Mouse (Mus musculus) intestine, embryonic 15.5 days (tissue): ENCODE measurements around the gene Sgsm3. TPM values are rescaled to one million over a fixed set of nuclear protein-coding genes. Genes with fewer than 3 reads are reported as not detected.

Experiments
- ATAC-seq: fragments of 200-750 bp; cut with Nextera tagmentation; 2 replicates; pipeline ENCODE4 v1.8.0; 2017; ENCODE audit warnings: moderate TSS enrichment, moderate library complexity
- H3K27ac ChIP-seq: fragments of 300-500 bp; sonication (generic); 2 replicates; pipeline ENCODE4 v1.5.1; 2015; ENCODE audit warnings: mild to moderate bottlenecking, inconsistent platforms
- H3K27me3 ChIP-seq: fragments of 300-500 bp; sonication (generic); replicated peaks from 2 replicates; pipeline ENCODE4 v1.6.1; 2015; ENCODE audit warnings: inconsistent platforms
- H3K36me3 ChIP-seq: fragments of 300-500 bp; sonication (generic); 2 replicates; pipeline ENCODE4 v1.6.1; 2015; ENCODE audit warnings: inconsistent platforms
- H3K4me1 ChIP-seq: fragments of 300-500 bp; sonication (generic); replicated peaks from 2 replicates; pipeline ENCODE4 v1.6.1; 2015; ENCODE audit warnings: inconsistent platforms
- H3K4me2 ChIP-seq: fragments of 300-500 bp; sonication (generic); replicated peaks from 2 replicates; pipeline ENCODE4 v1.6.1; 2015; ENCODE audit warnings: mild to moderate bottlenecking, inconsistent platforms
- H3K4me3 ChIP-seq: fragments of 300-500 bp; sonication (generic); replicated peaks from 2 replicates; pipeline ENCODE4 v1.5.1; 2015; ENCODE audit warnings: inconsistent platforms
- H3K9ac ChIP-seq: fragments of 300-500 bp; sonication (generic); 2 replicates; pipeline ENCODE4 v1.6.1; 2015; ENCODE audit warnings: inconsistent platforms
- H3K9me3 ChIP-seq: fragments of 300-500 bp; sonication (generic); 2 replicates; pipeline ENCODE4 v1.6.1; 2016; ENCODE audit warnings: inconsistent platforms
- WGBS: fragments of 180-500 bp; shearing (Covaris S2); methylation state at CpG from one replicate; pipeline ENCODE4 v1.1.7; 2015; 5-methylcytosine and 5-hydroxymethylcytosine counted together
- polyA plus RNA-seq: library from polyadenylated mRNA; unstranded; fragments of >200 nt; fragmentation: Nextera tagmentation; extraction: Ambion mirVana; gene quantifications from 2 replicates; pipeline ENCODE4 v1.2.1, GENCODE M21; 2015

Gene Sgsm3
- polyA plus RNA-seq, 1 experiment from 2014 or later: 27.6 TPM

DNA sequence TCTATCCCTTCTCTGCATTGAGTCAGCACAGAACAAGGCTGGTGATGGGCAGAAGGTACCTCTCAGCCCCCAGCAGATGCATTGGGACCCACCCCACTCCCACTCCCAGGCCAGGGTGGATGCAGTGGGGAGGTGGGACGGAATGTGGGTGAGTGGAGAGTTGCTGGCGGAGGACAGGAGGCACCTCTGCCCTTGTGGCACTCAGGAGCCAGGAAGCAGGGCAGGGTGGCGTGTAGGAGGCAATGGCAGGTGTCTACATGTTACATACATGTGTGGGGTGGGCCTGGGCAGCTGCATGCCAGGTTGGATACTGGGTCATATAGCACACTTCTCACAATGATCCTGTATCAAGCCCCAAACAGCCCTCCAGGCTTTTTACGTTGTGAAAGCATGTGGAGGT lies 34.8 kb downstream of the Sgsm3 start:
- Histone ChIP-seq H3K4me3 (no peak overlapping the region), H3K27me3 (no peaks in the 10 kb centered on the region), H3K9ac (no peak overlapping the region), H3K9me3 (no peaks in the 10 kb centered on the region), H3K36me3 (peaks cover 44% of the 10 kb centered on the region), H3K4me1 (no peaks in the 10 kb centered on the region), H3K4me2 (no peak overlapping the region), H3K27ac (no peak overlapping the region)
- no peak for ATAC-seq
- WGBS: 86% methylated on average over 4 of the region's 4 CpGs

DNA sequence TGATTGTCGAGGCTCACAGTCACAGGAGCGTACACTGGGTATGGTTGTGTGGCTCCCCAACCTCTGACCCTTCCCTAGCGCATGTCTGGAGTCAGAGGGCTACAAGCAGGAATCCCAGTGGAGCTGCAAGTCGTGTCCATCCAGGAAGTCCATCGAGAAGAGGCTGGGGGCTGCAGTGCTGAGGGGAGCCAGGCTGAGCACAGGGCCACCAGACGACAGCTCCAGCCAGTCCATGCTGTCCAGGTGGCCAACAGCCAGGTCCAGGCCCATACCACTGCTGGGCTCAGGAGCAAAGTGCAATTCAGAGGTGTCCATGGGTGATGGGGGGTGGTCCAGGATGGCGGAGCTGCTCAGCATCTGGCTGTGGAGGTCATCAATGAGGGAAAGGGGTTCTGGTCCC lies 35.6 kb downstream of the Sgsm3 start:
- no peak for ATAC-seq
- Histone ChIP-seq H3K9ac (no peak overlapping the region), H3K4me3 (no peak overlapping the region), H3K36me3 (peaks cover 52% of the 10 kb centered on the region), H3K27me3 (no peaks in the 10 kb centered on the region), H3K27ac (no peak overlapping the region), H3K9me3 (no peaks in the 10 kb centered on the region), H3K4me2 (no peak overlapping the region), H3K4me1 (no peaks in the 10 kb centered on the region)
- 88% methylated on average over 7 of the region's 7 CpGs for WGBS

DNA sequence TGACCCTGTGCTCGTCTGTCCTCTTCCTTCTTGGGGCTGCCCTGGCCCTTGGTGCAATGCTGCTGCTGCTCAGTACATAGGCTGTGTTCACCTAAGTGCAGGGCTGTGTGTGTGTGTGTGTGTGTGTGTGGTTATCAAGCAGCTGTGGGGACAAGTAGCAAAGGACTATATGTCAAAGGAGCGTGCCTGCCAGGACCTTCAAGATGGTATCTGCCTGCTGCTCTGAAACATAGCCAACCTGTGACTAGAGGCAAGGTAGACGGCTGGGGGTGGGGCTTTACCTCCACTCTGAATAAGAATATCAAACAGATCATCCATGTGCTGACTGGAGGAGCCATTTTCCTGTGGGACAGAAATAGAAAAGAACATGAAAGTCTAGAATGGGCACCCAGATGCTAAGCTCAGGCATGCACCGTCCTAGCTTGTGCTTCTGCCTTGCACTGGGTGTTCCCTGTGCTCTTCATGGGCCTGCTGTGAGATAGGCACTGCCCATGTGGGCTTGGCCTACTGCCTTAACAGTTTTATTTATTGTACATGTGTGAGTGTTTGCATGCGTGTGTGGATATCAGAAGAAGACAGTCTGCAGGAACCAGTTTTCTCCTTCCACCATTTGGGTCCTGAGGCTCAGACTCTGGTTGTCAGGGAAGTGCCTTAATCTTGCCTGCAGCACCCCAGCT lies 37.6 kb downstream of the Sgsm3 start:
- Histone ChIP-seq H3K36me3 (peaks cover 61% of the 10 kb centered on the region), H3K27me3 (no peaks in the 10 kb centered on the region)
- no peak for ATAC-seq

DNA sequence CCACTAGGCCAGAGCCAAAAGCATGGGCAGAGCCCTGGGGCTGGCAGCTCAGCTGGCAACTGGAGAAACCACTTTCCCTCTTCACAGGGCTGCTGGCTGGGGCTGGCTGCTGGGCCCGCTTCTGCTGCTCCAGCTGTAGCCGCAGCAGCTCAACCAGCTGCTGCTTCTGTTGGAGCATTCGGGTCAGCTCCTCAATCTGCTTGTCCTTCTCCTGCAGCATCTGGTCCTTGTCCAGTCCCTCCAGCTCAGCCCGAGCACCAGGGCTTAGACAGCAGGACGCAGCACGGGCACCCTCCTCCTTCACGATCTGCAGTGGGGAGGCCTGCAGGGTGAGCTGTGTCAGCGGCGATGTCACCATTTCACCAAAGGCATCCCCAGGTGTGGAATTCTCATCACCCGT lies 38.9 kb downstream of the Sgsm3 start:
- H3K9me3 ChIP-seq: no peaks in the 10 kb centered on the region
- H3K4me2 ChIP-seq: no peak overlapping the region
- no peaks in the 10 kb centered on the region for H3K27me3 ChIP-seq
- ATAC-seq: no peak
- peaks cover 56% of the 10 kb centered on the region for H3K36me3 ChIP-seq
- H3K4me3 ChIP-seq: no peak overlapping the region
- H3K9ac ChIP-seq: no peak overlapping the region
- 78% methylated on average over 10 of the region's 10 CpGs for WGBS
- no peak overlapping the region for H3K27ac ChIP-seq
- H3K4me1 ChIP-seq: no peaks in the 10 kb centered on the region

More for the DNA sequence above, 37.6 kb downstream of the Sgsm3 start:
- 82% methylated on average over 5 of the region's 5 CpGs for WGBS
- no peak overlapping the region for H3K4me3 ChIP-seq
- H3K9ac ChIP-seq: no peak overlapping the region
- H3K9me3 ChIP-seq: no peaks in the 10 kb centered on the region
- no peak overlapping the region for H3K27ac ChIP-seq
- no peak overlapping the region for H3K4me2 ChIP-seq
- H3K4me1 ChIP-seq: no peaks in the 10 kb centered on the region

DNA sequence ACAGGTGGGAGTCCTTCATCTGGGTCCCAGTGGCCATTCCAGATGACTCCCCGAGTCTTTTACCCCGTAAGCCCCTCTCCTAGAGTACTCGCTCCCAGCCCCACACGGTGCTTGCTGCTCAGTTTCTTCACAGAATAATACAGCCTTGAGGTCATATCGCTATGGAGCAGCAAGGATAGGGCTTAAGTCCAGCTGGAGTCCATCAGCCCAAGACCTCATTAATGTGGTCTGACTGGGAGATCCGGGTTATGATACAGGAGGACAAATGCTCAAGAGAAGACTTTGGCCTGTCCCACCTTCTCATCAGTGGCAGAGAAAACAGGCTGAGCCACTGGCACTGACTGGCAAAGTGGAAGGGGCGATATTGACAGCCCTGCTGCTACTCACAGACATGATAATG lies 39.7 kb downstream of the Sgsm3 start:
- H3K36me3 ChIP-seq: peaks cover 50% of the 10 kb centered on the region
- H3K9me3 ChIP-seq: no peaks in the 10 kb centered on the region
- ATAC-seq: no peak
- H3K4me1 ChIP-seq: no peaks in the 10 kb centered on the region
- no peak overlapping the region for H3K4me2 ChIP-seq
- no peak overlapping the region for H3K9ac ChIP-seq
- no peak overlapping the region for H3K4me3 ChIP-seq
- 89% methylated on average over 7 of the region's 7 CpGs for WGBS
- H3K27me3 ChIP-seq: no peaks in the 10 kb centered on the region
- H3K27ac ChIP-seq: no peak overlapping the region

DNA sequence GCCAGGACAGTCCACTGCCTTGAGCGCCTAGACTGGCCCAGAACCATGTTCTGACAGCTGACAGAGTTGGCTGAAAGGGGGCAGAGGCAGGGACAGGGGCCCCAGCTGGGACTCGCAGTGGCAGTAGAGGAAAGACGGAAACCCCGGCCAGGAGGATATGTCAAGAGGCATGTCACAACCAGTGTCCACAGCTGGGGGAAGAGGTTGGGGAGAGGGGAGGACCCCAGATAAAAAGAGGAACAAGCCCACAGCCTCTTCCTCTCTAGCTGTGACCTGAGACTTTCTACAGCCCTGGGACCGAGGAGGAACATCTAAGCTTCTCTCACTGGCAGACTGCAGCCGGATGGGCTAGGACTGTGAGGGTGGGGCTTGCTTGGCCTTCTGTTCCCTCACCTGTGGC lies 43.8 kb downstream of the Sgsm3 start:
- Histone ChIP-seq H3K36me3 (peaks cover 26% of the 10 kb centered on the region), H3K27me3 (no peaks in the 10 kb centered on the region), H3K4me2 (no peak overlapping the region), H3K4me3 (no peak overlapping the region), H3K27ac (no peak overlapping the region), H3K4me1 (no peaks in the 10 kb centered on the region), H3K9ac (no peak overlapping the region), H3K9me3 (no peaks in the 10 kb centered on the region)
- 78% methylated on average over 6 of the region's 6 CpGs for WGBS
- ATAC-seq: no peak

DNA sequence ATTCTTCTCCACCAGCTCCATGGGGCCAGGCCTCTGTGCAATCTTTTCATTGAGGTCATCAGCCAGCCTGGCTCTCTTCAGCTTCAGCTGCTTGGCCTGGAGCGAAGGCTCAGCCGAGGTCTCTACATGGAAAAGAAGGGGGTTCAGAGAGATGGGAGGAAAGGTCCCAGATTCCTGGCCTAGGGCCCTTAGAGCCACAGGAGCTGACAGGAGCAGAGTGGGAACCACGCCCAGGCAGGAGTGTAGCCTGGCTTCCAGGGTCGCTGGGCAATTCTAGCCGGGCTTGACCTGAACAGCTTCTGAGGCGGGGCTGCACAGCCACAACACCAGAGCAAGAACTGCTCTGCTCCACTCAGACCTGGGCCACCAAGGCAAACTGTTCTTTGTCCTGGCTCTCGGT lies 44.9 kb downstream of the Sgsm3 start:
- Histone ChIP-seq H3K4me2 (no peak overlapping the region), H3K9ac (no peak overlapping the region), H3K27ac (no peak overlapping the region), H3K4me1 (0 out of 2 replicates have a peak, but pooled peaks cover 4% of the 10 kb centered on the region), H3K9me3 (no peaks in the 10 kb centered on the region), H3K36me3 (peaks cover 16% of the 10 kb centered on the region), H3K27me3 (no peaks in the 10 kb centered on the region), H3K4me3 (no peak overlapping the region)
- no peak for ATAC-seq
- WGBS: 71% methylated on average over 7 of the region's 7 CpGs

DNA sequence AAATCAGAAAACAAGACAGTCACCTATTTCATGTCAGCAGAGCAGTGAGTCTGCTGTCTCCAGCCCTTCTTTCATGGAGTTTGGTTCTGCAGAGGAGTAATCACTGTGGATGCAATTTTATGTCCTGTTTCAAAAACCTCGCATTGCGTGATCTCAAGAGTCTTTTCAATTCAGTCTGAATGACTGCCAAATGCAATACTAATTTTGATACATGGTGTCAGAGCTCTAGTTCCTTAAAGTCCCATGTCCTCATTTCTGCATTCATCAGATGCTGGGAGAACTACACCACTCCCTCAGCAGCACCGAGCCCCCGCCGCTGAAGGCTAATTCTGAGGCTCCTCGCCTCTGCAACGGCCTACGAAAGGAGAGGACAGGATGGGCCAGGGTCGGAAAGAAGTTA lies 46.3 kb downstream of the Sgsm3 start:
- no peak overlapping the region for H3K9ac ChIP-seq
- H3K36me3 ChIP-seq: peaks cover 9% of the 10 kb centered on the region
- H3K4me3 ChIP-seq: no peak overlapping the region
- no peak for ATAC-seq
- H3K27me3 ChIP-seq: no peaks in the 10 kb centered on the region
- 91% methylated on average over 9 of the region's 9 CpGs for WGBS
- H3K27ac ChIP-seq: no peak overlapping the region
- H3K4me2 ChIP-seq: no peak overlapping the region
- 0 out of 2 replicates have a peak, but pooled peaks cover 7% of the 10 kb centered on the region for H3K4me1 ChIP-seq
- H3K9me3 ChIP-seq: no peaks in the 10 kb centered on the region

DNA sequence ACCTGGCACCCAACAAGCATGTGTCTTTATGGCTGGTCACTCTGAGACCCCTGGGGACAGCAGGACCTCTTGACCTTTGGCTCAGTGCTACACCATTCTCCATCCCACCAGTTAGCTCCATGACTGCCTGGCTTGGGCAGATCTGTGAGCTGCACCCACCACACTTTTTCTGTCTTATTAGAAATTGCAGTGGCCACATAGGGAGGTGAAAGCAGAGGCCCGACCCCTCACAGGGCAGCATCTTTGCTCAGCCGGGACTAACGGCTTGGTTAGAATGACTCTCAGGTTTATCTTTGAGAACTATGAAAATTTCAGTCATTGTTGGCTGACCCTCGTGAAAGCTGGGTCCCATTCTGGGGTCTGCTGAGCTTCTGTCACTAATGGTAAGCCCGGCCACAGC lies 49.3 kb downstream of the Sgsm3 start:
- 71% methylated on average over 5 of the region's 5 CpGs for WGBS
- Histone ChIP-seq H3K9ac (no peak overlapping the region), H3K4me3 (no peak overlapping the region), H3K4me1 (peaks cover 17% of the 10 kb centered on the region), H3K27me3 (no peaks in the 10 kb centered on the region), H3K4me2 (no peak overlapping the region), H3K27ac (no peak overlapping the region), H3K36me3 (no peaks in the 10 kb centered on the region), H3K9me3 (no peaks in the 10 kb centered on the region)
- ATAC-seq: no peak

DNA sequence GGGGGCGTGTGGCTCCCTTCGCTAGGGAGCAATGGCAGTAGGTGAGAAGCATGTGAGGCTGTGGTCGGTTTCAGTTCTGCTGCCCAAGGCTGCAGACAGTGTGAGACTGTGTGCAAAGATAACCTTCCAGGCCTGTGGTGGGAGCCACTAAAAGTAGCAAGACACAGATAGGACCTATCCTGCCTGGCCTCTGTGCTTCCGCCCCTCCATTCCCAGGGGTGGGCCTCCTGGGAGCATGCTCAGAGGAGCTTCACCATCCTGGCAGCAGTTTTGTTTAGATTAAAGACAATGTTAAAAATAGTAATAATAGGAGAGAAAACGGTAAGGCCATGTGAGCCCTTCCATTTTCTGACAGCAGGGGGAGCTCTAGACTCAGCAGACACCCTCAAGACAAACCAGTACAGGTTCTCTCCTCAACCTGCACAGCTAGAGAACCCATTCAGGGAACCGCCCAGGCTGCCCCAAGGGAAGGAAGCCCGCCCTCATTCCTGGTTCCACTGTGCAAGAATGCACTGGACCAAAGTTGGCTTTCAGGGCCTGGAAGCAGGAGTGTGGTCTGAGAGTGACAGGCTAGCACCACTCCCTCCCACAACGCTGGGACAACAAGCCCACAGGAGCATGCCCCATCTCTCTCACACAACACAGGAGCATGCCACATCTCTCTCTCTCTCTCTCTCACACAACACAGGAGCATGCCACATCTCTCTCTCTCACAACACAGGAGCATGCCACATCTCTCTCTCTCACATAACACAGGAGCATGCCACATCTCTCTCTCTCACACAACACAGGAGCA lies 50.0 kb downstream of the Sgsm3 start:
- Histone ChIP-seq H3K27me3 (no peaks in the 10 kb centered on the region), H3K36me3 (no peaks in the 10 kb centered on the region), H3K27ac (no peak overlapping the region), H3K9ac (no peak overlapping the region), H3K9me3 (no peaks in the 10 kb centered on the region), H3K4me2 (no peak overlapping the region; the same call in 1 of the 2 replicates), H3K4me1 (peaks cover 17% of the 10 kb centered on the region), H3K4me3 (no peak overlapping the region)
- peak; percentile 76 for ATAC-seq
- WGBS: 33% methylated on average over 8 of the region's 8 CpGs

DNA sequence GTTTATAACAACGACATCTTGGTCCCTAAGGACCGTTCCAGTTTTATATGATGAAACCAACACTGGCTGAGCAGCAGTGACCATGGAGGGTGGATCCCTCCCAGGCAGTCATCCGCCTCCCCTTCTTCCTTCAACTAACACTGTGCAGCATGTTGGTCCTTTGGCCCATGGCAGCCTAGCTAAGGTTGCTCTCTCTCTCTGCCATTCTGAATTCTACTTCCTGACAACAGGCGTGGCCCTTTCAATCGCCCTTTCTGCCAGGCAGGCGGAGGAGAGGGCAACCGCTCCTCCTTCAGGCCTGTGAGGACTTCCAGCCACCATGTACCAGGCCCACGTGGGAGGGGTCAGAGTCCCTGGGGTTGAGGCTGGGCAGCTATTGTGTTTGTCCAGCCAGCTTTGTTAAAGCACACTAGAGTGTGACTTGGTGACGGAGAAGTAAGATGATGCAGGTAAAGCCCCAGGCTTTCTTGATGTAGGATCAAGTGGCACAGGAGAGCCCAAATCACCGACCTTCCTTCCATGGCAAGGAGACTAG lies 53.4 kb downstream of the Sgsm3 start:
- Histone ChIP-seq H3K4me3 (no peak overlapping the region), H3K27me3 (no peaks in the 10 kb centered on the region), H3K4me2 (no peak overlapping the region), H3K36me3 (no peaks in the 10 kb centered on the region), H3K9ac (no peak overlapping the region), H3K9me3 (no peaks in the 10 kb centered on the region), H3K27ac (no peak overlapping the region), H3K4me1 (peaks cover 43% of the 10 kb centered on the region)
- ATAC-seq: no peak
- WGBS: 69% methylated on average over 10 of the region's 10 CpGs

DNA sequence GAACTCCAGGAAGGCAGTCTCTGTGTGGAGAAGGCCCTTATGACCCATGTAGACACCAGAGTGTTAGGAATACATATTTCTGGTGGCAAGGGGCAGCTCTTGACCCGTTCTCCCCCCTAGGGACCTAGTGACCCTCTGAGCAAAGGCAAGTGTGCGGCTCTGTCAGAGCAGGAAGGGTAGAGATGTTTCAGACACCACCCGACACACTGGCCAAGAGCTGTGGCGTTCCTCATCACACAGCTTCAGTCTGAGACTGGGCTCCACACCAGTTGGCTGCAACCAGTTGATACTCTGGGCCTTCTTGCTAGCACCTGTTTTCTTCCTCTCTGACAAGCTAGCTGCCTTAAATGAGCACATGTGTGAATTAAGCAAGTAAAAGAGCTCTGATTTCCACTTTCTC lies 54.0 kb downstream of the Sgsm3 start:
- Histone ChIP-seq H3K4me1 (peaks cover 44% of the 10 kb centered on the region), H3K4me3 (no peak overlapping the region), H3K4me2 (no peak overlapping the region), H3K9ac (no peak overlapping the region), H3K36me3 (no peaks in the 10 kb centered on the region), H3K27ac (no peak overlapping the region), H3K9me3 (no peaks in the 10 kb centered on the region), H3K27me3 (no peaks in the 10 kb centered on the region)
- 84% methylated on average over 4 of the region's 4 CpGs for WGBS
- no peak for ATAC-seq
